Mouse (Mus musculus): Measurements from ENCODE around the gene Tet3. TPM values are rescaled to one million over a fixed set of nuclear protein-coding genes. Genes with fewer than 3 reads are reported as not detected.

Gene Tet3
- polyA plus RNA-seq, 1 experiment from 2014 or later, result 13.9 TPM

DNA sequence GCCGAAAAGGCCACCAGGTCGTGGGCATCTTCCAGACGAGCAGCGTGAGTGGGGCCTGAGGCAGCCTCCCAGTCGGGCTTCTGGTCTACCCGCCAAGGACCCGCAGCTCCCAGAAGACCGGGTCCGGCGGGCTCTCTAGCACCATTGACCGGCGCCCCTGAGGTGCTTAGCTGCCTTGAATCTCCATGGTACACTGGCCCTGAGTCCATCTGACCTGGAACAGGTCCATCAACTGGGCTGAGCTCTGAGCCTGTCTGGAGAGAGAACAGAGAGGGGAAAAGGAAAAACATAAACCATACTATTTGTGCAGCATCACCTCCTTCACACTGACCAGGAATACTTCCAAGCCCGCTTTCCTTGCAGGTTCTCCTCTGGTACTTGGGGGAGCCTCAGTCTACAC, 54.3 kb downstream of the Tet3 start:
- H3K36me3 ChIP-seq (ENCODE audit: inconsistent target), result peaks cover 78% of the 10 kb centered on the region
- H3K27ac ChIP-seq, result no peak overlapping the region
- WGBS (ENCODE audit: missing documents), result 97% methylated on average over 10 of the region's 13 CpGs

DNA sequence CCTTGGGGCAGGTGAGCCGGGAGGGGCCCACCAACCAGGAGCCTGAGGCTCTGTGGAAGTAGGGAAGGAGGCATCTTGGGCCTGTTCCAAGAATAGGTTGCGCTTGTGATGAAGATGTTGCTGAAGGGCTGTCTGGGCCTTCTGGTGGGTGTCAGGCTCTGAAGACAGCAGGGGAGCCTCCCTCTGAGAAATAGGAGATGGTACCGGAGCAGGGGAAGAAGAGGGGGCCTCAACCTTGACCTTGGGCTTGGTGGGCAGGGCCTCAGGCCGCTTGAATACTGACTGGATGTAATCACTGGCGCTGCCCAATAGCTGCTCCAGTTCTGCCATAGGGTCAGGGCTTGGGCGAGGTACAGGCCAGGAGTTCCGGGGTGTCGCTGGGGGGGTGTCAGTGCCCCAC, 55.4 kb downstream of the Tet3 start:
- Histone ChIP-seq H3K4me3 (ENCODE audit: inconsistent target) (no peak overlapping the region), H3K36me3 (ENCODE audit: inconsistent target) (peaks cover 79% of the 10 kb centered on the region), H3K27ac (no peak overlapping the region), H3K79me2 (ENCODE audit: inconsistent target) (peaks cover 100% of the 10 kb centered on the region)
- WGBS (ENCODE audit: missing documents), result 99% methylated on average over 7 of the region's 8 CpGs

More for the DNA sequence above, 54.3 kb downstream of the Tet3 start:
- H3K79me2 ChIP-seq (ENCODE audit: inconsistent target), result peaks cover 100% of the 10 kb centered on the region
- no peak overlapping the region for H3K4me3 ChIP-seq (ENCODE audit: inconsistent target)

DNA sequence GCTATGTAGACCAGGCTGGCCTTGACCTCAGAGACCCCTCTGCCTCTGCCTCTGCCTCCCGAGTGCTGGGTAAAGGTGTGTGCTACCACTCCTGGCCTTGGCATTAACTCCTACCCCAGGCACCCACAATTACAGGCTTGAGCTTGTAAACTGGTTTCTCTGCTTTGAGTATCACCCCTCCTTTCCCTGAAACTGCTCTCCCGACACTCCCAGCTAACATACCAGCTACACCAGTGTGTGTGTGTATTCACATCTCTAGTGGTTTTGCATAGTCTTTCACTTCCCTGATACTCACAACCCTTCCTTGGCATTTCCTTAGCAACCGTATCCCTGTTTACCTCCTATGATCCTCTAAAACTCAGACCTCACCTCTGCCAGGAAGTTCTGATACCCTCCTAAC, 59.1 kb downstream of the Tet3 start:
- WGBS (ENCODE audit: missing documents), result 87% methylated on average over 3 of the region's 3 CpGs
- H3K79me2 ChIP-seq (ENCODE audit: inconsistent target), result peaks cover 100% of the 10 kb centered on the region
- H3K27ac ChIP-seq, result no peak overlapping the region
- no peak overlapping the region for H3K4me3 ChIP-seq (ENCODE audit: inconsistent target)
- H3K36me3 ChIP-seq (ENCODE audit: inconsistent target), result peaks cover 86% of the 10 kb centered on the region

DNA sequence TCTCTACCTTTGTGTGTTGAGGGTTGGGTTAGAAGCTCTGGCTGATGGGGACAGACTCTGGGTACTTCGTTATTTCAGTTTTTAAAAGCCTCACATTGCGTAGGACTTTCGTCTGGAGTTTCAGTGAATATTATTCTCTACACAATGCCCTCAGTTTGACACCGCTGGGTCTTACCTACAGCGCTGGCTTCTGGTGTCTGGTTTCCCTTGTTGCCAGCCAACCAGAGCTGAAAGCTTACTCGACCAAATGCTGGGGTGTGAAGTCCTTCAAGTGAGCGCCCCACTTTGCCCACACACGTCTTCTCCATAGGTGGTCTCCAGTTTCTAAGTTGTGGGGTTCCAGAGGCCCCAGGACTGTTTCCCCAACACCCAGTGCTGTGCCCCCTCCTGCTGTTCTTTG, 61.2 kb downstream of the Tet3 start:
- H3K79me2 ChIP-seq (ENCODE audit: inconsistent target), result peaks cover 100% of the 10 kb centered on the region
- WGBS (ENCODE audit: missing documents), result 94% methylated on average over 7 of the region's 8 CpGs
- H3K4me3 ChIP-seq (ENCODE audit: inconsistent target), result no peak overlapping the region
- peaks cover 83% of the 10 kb centered on the region for H3K36me3 ChIP-seq (ENCODE audit: inconsistent target)
- H3K27ac ChIP-seq, result no peak overlapping the region

DNA sequence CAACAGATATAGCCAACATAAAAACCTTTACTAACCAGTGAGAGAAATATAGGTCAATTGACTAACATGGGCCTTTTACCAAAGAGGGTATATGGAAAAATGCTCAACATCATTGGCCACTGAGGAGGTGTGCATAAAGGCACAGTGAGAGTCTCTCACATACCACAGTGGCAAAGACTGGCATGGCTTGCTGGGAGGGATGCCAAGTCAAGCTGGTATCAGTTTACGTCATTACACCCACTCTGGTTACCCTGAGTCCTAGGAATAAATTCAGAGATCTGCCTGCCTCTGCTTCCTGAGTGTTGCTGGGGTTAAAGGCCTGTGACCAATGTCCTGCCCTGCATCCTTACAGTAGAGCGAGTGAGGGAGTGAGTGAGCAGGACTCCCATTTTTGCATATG, 62.2 kb downstream of the Tet3 start:
- Histone ChIP-seq H3K36me3 (ENCODE audit: inconsistent target) (peaks cover 83% of the 10 kb centered on the region), H3K79me2 (ENCODE audit: inconsistent target) (peaks cover 100% of the 10 kb centered on the region), H3K4me3 (ENCODE audit: inconsistent target) (no peak overlapping the region), H3K27ac (no peak overlapping the region)
- WGBS (ENCODE audit: missing documents), result 92% methylated on average over 2 of the region's 2 CpGs

DNA sequence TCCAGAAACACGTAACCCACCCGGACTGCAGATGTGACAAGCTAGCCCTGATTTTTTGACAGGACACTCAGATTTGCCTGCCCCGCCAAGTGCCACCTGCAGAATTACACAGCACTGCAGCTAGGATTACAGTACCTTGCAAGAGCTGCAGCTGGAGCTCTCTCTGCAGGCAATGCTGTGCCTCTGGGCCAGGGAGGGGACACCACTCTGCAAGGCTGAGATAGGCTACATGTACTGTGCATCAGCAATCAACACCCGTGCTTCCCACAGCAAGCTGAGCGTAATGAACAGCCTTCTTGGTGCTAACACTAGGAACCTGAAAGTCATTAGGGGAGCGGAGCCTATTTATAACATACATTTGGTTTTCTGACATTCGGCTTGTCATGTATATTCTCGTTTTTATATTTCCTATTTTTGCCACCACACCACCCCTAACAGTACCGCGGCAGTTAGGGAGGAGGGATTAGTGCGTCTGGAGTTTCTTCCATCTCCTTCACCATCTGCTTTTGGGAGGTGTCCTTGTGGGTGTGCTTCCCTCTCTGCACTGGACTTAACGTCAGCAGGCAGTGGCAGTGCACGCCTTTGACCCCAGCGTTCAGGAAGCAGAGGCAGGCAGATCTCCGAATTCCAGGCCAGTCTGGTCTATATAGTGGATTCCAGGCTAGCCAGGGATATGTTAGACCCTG, 63.2 kb downstream of the Tet3 start:
- H3K79me2 ChIP-seq (ENCODE audit: inconsistent target), result peaks cover 100% of the 10 kb centered on the region
- no peak overlapping the region for H3K27ac ChIP-seq
- no peak overlapping the region for H3K4me3 ChIP-seq (ENCODE audit: inconsistent target)
- peaks cover 81% of the 10 kb centered on the region for H3K36me3 ChIP-seq (ENCODE audit: inconsistent target)
- WGBS (ENCODE audit: missing documents), result 92% methylated on average over 14 of the region's 15 CpGs

DNA sequence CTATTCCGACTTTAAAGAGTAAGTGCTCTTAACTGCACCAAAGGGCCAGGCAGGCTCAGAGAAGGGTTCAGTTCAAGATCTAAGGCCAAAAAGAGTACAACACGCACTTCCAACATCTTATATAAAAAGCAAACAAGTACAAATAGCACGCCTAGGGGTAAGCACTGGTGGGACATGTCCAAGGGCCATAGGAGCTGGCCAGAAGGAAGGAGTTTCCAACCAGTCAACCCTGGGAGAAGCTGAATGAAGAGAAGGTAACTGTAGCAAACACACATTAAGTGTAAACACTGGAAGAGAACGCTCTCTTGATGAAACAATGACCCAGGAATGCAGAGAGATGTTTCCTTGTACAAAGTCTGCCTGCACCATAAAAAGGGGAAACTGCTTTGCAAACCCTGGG, 64.8 kb downstream of the Tet3 start:
- peaks cover 79% of the 10 kb centered on the region for H3K36me3 ChIP-seq (ENCODE audit: inconsistent target)
- H3K4me3 ChIP-seq (ENCODE audit: inconsistent target), result no peak overlapping the region
- peaks cover 100% of the 10 kb centered on the region for H3K79me2 ChIP-seq (ENCODE audit: inconsistent target)
- 98% methylated on average over 4 of the region's 4 CpGs for WGBS (ENCODE audit: missing documents)
- no peak overlapping the region for H3K27ac ChIP-seq

DNA sequence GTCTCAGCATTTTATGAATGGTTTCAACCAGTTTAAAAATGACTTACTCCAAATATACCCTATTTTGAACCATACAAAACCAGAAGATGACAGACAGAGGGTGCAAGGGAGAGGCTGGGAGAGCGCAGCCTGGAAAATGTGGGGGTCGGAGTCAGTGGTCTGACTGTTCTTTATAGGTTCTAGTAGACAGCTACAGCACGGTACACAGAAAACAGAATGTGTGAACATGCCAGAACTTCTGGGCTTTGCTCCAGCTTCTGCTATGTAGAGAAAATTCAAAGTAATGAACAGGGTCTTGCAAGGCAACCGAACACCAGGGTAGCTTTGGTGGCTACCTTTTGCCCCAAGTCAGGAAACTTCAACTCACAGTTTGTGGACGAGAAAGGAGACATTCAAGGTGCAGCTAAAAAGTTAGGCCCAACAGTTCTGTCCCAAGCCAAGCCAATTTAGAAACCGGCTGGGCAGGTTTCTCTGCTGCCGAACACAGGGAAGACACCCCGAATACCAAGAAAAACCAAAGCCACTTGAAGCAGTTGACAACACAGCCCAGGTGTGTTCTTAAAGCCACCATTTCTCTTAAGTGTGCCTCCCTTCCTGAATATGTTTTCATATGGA, 66.6 kb downstream of the Tet3 start:
- WGBS (ENCODE audit: missing documents), result 96% methylated on average over 8 of the region's 8 CpGs
- Histone ChIP-seq H3K27ac (no peak overlapping the region), H3K4me3 (ENCODE audit: inconsistent target) (no peak overlapping the region), H3K36me3 (ENCODE audit: inconsistent target) (peaks cover 69% of the 10 kb centered on the region), H3K79me2 (ENCODE audit: inconsistent target) (peaks cover 100% of the 10 kb centered on the region)

DNA sequence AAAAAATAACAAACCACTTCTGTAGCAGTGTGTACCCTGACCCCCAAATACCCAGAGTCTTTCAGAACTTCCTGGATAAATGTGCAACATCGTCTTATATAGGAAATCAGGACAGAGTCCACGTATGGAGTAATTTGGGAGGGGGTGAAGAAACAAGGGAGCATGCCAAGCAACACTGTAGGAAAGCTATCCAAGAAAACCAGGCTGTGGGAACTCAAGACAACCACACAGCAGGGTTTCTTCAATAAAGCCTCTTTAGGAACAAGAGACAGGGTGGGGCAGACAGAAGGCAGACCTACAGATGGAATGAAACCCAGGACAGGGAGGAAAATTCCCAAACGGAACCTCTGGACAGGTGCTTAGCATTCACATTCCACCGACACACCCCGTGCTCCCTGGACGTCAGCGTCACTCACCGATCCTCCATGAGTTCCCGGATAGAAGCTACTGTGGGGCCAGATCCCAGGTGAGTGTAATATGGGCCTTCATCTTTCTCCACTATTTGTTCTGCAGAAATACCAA, 73.3 kb downstream of the Tet3 start:
- Histone ChIP-seq H3K27ac (no peak overlapping the region), H3K4me3 (ENCODE audit: inconsistent target) (no peak overlapping the region), H3K79me2 (ENCODE audit: inconsistent target) (peaks cover 88% of the 10 kb centered on the region), H3K36me3 (ENCODE audit: inconsistent target) (peaks cover 55% of the 10 kb centered on the region)
- 94% methylated on average over 9 of the region's 9 CpGs for WGBS (ENCODE audit: missing documents)

DNA sequence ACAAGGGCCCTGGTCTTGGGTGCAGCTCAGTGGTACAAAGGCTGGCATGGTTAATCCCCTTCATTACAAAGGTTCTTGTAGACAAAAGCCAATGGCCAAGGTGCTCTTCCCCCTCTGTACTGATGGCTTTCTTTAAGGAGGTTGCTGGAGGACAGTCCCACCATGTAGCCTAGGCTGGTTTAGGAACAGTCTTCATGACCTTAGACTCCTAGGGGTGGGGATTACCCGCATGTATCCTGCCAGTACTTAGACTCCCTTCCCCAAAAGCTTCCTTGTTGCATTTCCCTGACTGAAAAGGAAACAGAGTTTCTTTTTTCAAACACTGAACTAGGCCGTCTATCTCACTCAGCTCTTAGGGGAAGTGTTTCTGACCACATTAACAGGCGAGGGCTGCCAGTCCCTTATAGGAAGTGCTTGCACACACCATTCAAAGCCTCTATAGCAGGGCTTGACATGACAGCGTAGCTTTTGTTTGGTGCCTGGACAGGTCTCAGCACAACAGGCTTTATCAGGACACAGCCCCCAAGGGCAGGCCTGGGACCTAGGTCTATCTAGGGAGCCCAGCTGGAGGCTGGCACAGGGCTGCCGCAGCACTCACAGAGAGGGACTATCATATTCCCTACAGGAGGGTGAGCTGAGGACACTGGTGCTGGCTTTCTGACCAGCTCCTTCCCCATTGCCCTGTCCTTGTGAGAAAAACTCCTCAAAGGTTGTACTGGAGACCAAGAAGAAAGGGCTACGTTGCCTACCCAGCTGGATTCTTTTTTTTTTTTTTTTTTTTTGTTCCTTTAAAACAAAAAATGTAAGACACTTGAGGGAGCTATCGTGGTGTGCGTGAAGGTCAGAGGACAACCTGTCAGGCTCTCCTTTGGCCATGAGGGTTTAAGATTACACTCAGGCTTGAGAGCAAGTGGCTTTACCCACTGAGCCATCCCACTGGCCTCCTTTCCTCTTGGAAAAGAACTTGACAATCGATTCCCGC, 77.1 kb downstream of the Tet3 start:
- WGBS (ENCODE audit: missing documents), result 32% methylated on average over 10 of the region's 10 CpGs
- Histone ChIP-seq H3K36me3 (ENCODE audit: inconsistent target) (peaks cover 78% of the 10 kb centered on the region), H3K27ac (peak overlapping the region; percentile 73), H3K4me3 (ENCODE audit: inconsistent target) (no peak overlapping the region), H3K79me2 (ENCODE audit: inconsistent target) (peaks cover 86% of the 10 kb centered on the region)

DNA sequence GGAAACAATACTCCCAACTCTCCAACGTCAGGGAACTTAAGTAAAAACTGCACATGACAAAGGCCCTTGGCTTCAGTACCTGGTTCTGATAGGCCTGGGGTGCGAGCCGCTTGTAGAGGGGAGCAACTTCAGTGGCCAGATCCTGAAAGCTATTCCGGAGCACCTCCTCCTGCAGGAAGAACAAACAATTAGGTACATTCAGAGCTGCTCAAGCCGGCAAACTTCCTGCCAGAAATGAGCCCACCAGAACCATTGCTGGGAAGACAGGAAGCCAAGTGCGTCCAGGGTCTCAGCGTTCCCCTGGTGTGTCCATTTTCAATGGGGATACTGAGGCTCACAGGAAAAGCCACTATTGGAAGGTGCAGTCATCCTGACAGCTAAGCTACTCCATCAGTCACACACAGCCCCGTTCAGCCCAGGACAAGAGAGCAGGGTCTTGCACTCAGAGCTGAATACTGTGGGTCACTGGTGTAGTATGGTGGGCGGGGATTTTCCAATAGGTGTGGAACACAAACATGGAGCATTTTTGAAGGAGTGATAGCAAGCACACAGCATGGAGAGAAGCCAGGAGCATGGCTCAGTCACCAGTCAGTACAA, 85.1 kb downstream of the Tet3 start:
- Histone ChIP-seq H3K4me3 (ENCODE audit: inconsistent target) (no peak overlapping the region), H3K36me3 (ENCODE audit: inconsistent target) (peaks cover 100% of the 10 kb centered on the region), H3K27ac (no peak overlapping the region), H3K79me2 (ENCODE audit: inconsistent target) (peaks cover 26% of the 10 kb centered on the region; the same call in 1 of the 2 replicates)
- 92% methylated on average over 9 of the region's 9 CpGs for whole genome bisulfite sequencing (ENCODE audit: missing documents)

DNA sequence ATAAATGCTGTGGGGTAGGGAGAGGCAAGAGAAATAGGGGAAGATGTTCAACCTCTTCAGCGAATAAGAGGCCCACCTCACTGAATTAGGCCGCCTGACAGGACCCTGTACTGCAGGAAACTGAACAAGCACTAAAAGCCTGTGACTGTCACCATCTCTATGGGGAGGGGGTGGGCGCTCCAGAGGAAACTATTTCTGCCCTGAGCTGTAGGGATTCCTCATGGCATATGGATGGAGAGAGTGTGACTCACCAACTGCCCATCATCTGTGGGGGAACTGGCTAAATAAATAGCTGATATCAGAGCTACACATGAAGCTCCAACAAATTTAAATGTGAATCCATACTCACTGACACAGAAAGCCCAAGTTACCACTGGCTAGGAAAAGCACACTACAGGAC, 87.5 kb downstream of the Tet3 start:
- 91% methylated on average over 3 of the region's 3 CpGs for WGBS (ENCODE audit: missing documents)
- H3K4me3 ChIP-seq (ENCODE audit: inconsistent target), result no peak overlapping the region
- H3K27ac ChIP-seq, result no peak overlapping the region
- H3K36me3 ChIP-seq (ENCODE audit: inconsistent target), result peaks cover 93% of the 10 kb centered on the region
- peaks cover 16% of the 10 kb centered on the region; the same call in 1 of the 2 replicates for H3K79me2 ChIP-seq (ENCODE audit: inconsistent target)

DNA sequence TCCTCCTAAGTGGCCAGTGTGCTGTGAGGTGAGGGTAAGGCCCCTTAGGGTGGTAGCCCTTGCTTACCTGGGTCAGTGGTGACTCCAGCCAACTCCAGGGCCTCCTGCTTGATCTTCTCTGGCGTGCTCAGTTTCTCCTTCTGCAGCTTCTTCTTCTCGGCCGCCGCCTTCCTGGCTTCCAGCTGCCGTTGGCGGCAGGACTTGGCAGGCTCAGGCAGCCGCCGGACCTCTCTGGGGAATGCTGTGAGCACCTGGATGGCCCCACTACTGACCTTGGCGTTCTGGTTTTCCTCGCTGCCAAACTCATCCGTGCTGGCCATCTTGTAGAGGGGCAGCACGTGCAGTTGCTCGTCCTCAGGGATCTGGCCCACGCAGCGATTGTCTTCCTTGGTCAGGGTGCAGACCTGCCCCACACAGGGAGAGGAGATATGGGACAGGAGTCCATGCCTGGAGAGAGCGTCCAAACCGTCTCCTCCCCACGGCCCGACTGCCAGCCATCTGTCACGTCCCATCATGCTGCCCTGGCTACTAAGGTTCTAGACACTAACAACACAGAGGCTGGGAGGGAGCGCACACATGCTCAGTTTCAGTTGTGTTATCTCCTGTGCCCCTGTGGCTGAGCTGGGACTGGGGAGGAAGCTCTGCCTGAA, 88.4 kb downstream of the Tet3 start:
- Histone ChIP-seq H3K79me2 (ENCODE audit: inconsistent target) (peaks cover 15% of the 10 kb centered on the region; the same call in 1 of the 2 replicates), H3K27ac (no peak overlapping the region), H3K4me3 (ENCODE audit: inconsistent target) (no peak overlapping the region), H3K36me3 (ENCODE audit: inconsistent target) (peaks cover 92% of the 10 kb centered on the region)
- WGBS (ENCODE audit: missing documents), result 92% methylated on average over 20 of the region's 21 CpGs

DNA sequence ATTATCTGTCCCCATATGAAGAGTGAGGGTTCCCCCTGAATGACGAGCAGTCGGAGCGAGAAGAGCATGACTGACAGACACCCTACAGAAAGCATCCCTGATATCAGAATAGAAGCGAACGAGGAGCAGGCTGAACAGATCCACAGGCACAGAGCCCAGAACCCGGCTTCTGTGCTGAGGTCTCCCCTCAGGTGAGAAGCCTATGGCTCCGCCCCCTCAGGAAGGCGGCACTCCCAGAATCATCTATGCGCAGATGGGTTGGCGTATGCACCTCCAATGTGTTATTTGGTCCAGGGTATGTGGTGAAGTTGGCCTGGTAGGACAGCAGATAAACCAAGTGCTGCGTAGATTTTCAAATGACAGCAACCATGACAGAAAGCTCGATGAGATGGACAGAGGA, 95.8 kb downstream of the Tet3 start:
- peaks cover 59% of the 10 kb centered on the region for H3K36me3 ChIP-seq (ENCODE audit: inconsistent target)
- no peak overlapping the region for H3K27ac ChIP-seq
- no peak overlapping the region for H3K4me3 ChIP-seq (ENCODE audit: inconsistent target)
- H3K79me2 ChIP-seq (ENCODE audit: inconsistent target), result peaks cover 10% of the 10 kb centered on the region; the same call in 1 of the 2 replicates
- 94% methylated on average over 12 of the region's 12 CpGs for WGBS (ENCODE audit: missing documents)
